Mouse (Mus musculus) limb, embryonic 11.5 days (tissue): ENCODE measurements around the gene Cdc123. TPM values are rescaled to one million over a fixed set of nuclear protein-coding genes. Genes with fewer than 3 reads are reported as not detected.

Source experiments
- polyA plus RNA-seq: library from polyadenylated mRNA; unstranded; fragments of >200 nt; fragmentation: Nextera tagmentation; extraction: Ambion mirVana; gene quantifications from 2 replicates; pipeline ENCODE4 v1.2.1, GENCODE M21; 2014

Cdc123 gene
- polyA plus RNA-seq, 1 experiment from 2014 or later = 352 TPM

Other genes with a start within 250 kb of the Cdc123 start
- gene Camk1d, start 130.6 kb downstream of the Cdc123 start, polyA plus RNA-seq = 0.92 and 1.2 TPM in 2 replicates
- gene Nudt5, start 145 bp downstream of the Cdc123 start, polyA plus RNA-seq = 105 and 109 TPM in 2 replicates
- gene Gm13199, start 17.8 kb upstream of the Cdc123 start, polyA plus RNA-seq = 2.2 and 2.5 TPM in 2 replicates
- gene Sec61a2, start 50.3 kb upstream of the Cdc123 start, polyA plus RNA-seq = 81.9 and 87.1 TPM in 2 replicates
- gene Dhtkd1, start 97.6 kb upstream of the Cdc123 start, polyA plus RNA-seq = 5.2 and 5.7 TPM in 2 replicates
- 13.6 and 15.9 TPM in 2 replicates for gene Upf2, start 106.3 kb upstream of the Cdc123 start, polyA plus RNA-seq